Mouse (Mus musculus): ENCODE data around the gene Rec8. TPM values are rescaled to one million over a fixed set of nuclear protein-coding genes. Genes with fewer than 3 reads are reported as not detected.

Rec8 gene
- total and polyA plus RNA-seq, 2 experiments from 2014 or later, result 7.6 to 11.1 TPM

DNA sequence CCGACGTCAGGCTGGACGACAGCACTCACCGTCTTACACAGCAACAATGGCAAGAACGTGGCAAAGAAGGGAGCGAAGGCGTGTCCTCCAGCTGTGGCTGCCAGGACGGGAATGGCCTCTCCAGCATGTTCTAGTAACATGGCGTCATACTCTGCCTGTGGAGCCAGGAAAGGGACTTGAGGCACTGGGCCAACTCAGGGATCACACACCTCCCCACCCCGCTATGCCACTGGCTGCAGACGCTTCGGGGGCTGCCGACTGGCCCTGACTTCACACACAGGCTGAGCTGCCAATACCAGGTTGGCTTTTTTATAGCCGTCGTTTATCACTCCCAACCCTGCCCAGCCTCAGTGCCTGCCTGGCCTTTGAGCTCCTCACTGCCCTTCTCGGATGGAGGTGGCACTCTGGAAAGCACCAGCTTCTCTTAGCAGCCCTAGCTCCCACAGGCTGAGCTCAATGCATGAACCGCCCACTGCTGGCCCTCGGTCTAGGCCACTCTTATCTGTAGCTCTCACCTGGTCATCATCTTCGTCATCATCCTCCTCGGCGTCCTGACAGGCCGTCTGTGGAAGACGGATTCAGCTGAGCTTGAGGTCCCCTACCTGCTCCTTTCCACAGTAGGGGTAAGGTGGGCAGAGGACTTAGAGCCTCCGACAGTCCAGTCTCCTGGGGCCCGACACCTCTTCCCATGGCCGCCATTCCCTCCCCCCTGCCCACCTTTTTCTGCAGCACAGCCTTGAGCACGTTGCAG, 10.4 kb downstream of the Rec8 start:
- WGBS, result 94% methylated on average over 27 of the region's 27 CpGs
- Histone ChIP-seq H3K4me2 (ENCODE audit: low read depth, low read length, poor library complexity, severe bottlenecking) (no peak overlapping the region), H3K27ac (ENCODE audit: low read depth, low read length) (no peak overlapping the region), H3K27me3 (ENCODE audit: insufficient read depth, low read length) (no peaks in the 10 kb centered on the region), H3K9ac (replicated peaks; ENCODE audit: low read length, poor library complexity, severe bottlenecking) (no peak overlapping the region), H3K9me3 (ENCODE audit: low read length) (no peaks in the 10 kb centered on the region), H3K4me1 (ENCODE audit: insufficient read depth, low read length) (no peaks in the 10 kb centered on the region), H3K36me3 (ENCODE audit: insufficient read depth, low read length) (peaks cover 84% of the 10 kb centered on the region), H3K4me3 (ENCODE audit: low read depth, low read length) (no peak overlapping the region)
- TF ChIP-seq CTCF (IDR thresholded peaks at IDR 0.05), result no peak
- DNase-seq (ENCODE audit: low spot score) (no peak), ATAC-seq (ENCODE audit: low FRiP score) (no peak)

DNA sequence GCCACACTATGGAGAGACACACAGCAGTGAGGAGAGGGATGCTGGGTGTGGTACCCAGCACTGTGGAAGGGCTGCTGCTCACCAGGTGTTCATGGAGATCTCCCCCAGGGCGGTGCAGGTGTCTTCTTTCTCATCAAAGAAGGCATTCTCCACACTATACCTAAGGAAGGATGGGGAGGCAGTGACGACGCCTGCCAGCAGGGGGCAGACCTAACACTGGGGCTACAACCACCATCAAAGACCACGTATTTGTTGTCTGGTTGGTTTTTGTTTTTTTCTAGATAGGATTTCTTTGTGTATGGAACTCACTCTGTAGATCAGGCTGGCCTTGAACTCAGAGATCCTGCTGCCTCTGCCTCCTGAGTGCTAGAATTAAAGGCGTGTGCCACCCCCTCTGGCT, 11.5 kb downstream of the Rec8 start:
- peaks cover 89% of the 10 kb centered on the region for H3K36me3 ChIP-seq (ENCODE audit: insufficient read depth, low read length)
- no peaks in the 10 kb centered on the region for H3K27me3 ChIP-seq (ENCODE audit: insufficient read depth, low read length)
- no peaks in the 10 kb centered on the region for H3K9me3 ChIP-seq (ENCODE audit: low read length)
- ATAC-seq (ENCODE audit: low FRiP score) (no peak), DNase-seq (ENCODE audit: low spot score) (no peak)
- H3K4me2 ChIP-seq (ENCODE audit: low read depth, low read length, poor library complexity, severe bottlenecking), result no peak overlapping the region
- H3K4me3 ChIP-seq (ENCODE audit: low read depth, low read length), result no peak overlapping the region
- WGBS, result 55% methylated on average over 5 of the region's 5 CpGs
- H3K4me1 ChIP-seq (ENCODE audit: insufficient read depth, low read length), result no peaks in the 10 kb centered on the region; the same call in 1 of the 2 replicates
- H3K27ac ChIP-seq (ENCODE audit: low read depth, low read length), result no peak overlapping the region
- TF ChIP-seq CTCF (IDR thresholded peaks at IDR 0.05), result peak; percentile 67
- H3K9ac ChIP-seq (replicated peaks; ENCODE audit: low read length, poor library complexity, severe bottlenecking), result no peak overlapping the region

DNA sequence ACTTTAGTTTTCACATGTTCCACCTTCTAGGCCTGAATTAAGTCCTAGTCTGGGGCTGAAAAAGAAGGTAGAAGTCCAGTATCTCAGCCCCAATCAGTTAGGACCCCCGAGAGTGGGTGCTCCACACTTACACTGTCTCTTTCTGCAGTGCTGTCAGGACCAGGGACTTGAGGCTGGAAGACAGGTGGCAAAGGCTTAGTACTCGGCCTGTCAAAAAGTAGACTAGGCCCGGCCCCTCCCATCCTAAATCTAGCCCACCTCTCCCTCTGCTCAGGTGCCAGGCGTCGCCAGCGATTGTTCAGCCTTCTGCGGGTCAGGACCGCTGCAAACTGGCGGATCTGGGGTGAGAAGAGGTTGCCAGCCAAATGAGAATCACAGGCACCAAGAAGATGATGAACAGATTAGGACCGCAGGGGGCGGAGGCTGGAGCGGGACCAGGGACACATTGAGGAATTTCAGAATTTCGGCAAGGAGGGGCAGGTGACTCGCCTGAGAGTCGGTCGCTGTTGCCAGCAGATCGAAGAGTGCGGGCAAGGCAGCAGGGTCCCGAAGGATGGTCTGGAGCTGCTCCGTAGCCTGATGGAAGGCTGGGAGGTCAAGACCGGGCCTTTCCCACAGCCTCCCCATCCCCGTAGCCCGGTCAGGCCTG, 17.2 kb downstream of the Rec8 start:
- peaks cover 56% of the 10 kb centered on the region for H3K36me3 ChIP-seq (ENCODE audit: insufficient read depth, low read length)

DNA sequence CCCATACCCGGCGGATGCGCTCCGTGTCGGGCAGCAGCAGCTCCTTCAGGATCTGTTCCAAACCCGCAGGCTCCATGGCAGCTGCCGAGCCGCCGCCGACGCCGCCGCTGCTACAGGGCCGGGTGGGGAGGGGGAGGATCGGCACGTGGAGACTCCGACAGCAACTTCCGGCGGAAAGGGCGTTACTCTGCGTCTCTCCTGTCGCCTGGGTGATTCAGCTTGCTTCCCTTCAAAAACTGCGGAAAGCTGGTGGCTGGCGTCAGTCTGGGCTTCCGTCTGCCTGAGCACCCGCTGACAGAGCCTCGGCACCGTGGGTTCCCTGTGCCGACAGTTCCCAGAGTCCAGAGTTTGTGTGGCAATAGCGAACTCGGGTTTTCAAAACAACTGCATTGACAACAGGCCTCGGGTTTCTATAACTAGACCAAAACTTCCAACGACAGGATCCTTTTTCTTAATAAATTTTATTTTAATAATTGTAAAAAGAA, 17.7 kb downstream of the Rec8 start, which contains the start of gene Ipo4:
Ipo4 (minus strand) TSS at position 435 of the 485 bp plus-strand sequence.
- H3K4me3 ChIP-seq (ENCODE audit: low read depth, low read length), result peak within 1 kb of the TSS; percentile 71
- ATAC-seq (ENCODE audit: low FRiP score), result peak; percentile 88
- peaks cover 56% of the 10 kb centered on the region for H3K36me3 ChIP-seq (ENCODE audit: insufficient read depth, low read length)
- peak within 1 kb of the TSS; percentile 63 for H3K27ac ChIP-seq (ENCODE audit: low read depth, low read length)
- TF ChIP-seq CTCF (IDR thresholded peaks at IDR 0.05), result no peak
- H3K9ac ChIP-seq (replicated peaks; ENCODE audit: low read length, poor library complexity, severe bottlenecking), result peak within 1 kb of the TSS; percentile 80
- peak; percentile 95 for DNase-seq (ENCODE audit: low spot score)
- 2% methylated on average over 33 of the region's 33 CpGs for WGBS
- H3K4me2 ChIP-seq (ENCODE audit: low read depth, low read length, poor library complexity, severe bottlenecking), result peak within 1 kb of the TSS; percentile 91
- no peaks in the 10 kb centered on the region for H3K27me3 ChIP-seq (ENCODE audit: insufficient read depth, low read length)
- H3K9me3 ChIP-seq (ENCODE audit: low read length), result no peaks in the 10 kb centered on the region
- peaks cover 6% of the 10 kb centered on the region; the same call in 1 of the 2 replicates for H3K4me1 ChIP-seq (ENCODE audit: insufficient read depth, low read length)

More for the DNA sequence above, 17.2 kb downstream of the Rec8 start:
- TF ChIP-seq CTCF (IDR thresholded peaks at IDR 0.05), result no peak
- H3K27me3 ChIP-seq (ENCODE audit: insufficient read depth, low read length), result no peaks in the 10 kb centered on the region
- peak; percentile 37 for DNase-seq (ENCODE audit: low spot score)
- H3K9me3 ChIP-seq (ENCODE audit: low read length), result no peaks in the 10 kb centered on the region
- H3K4me3 ChIP-seq (ENCODE audit: low read depth, low read length), result peak overlapping the region; percentile 71
- WGBS, result 2% methylated on average over 22 of the region's 23 CpGs
- H3K27ac ChIP-seq (ENCODE audit: low read depth, low read length), result peak overlapping the region; percentile 63
- peak overlapping the region; percentile 80 for H3K9ac ChIP-seq (replicated peaks; ENCODE audit: low read length, poor library complexity, severe bottlenecking)
- H3K4me1 ChIP-seq (ENCODE audit: insufficient read depth, low read length), result peaks cover 6% of the 10 kb centered on the region; the same call in 1 of the 2 replicates
- ATAC-seq (ENCODE audit: low FRiP score), result peak; percentile 60
- peak overlapping the region; percentile 91 for H3K4me2 ChIP-seq (ENCODE audit: low read depth, low read length, poor library complexity, severe bottlenecking)

DNA sequence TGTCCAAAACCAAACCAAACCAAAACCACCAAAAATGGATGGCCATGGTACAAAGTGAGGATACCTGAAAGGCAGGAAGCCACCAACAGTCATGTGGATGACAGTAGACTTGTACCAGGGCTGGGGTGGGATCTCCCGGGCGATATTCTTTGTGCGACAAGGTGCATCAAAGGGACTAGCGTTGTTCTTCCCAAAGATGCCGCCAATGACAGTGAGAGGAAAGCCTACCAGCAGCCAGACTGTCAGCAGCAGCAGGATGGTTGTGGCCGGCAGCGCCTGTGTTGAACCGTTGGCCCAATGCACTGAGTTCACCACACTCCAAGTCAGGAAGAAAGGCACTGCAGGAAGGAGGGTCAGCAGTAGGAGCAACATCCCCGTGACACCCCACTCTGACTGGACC, 20.0 kb downstream of the Rec8 start, which contains the start of gene Gm49378:
Gm49378 (minus strand) TSS at position 101 of the 400 bp plus-strand sequence.
- Histone ChIP-seq H3K9me3 (ENCODE audit: low read length) (no peaks in the 10 kb centered on the region), H3K36me3 (ENCODE audit: insufficient read depth, low read length) (peaks cover 42% of the 10 kb centered on the region), H3K27me3 (ENCODE audit: insufficient read depth, low read length) (no peaks in the 10 kb centered on the region), H3K4me2 (ENCODE audit: low read depth, low read length, poor library complexity, severe bottlenecking) (no peak within 1 kb of the TSS), H3K9ac (replicated peaks; ENCODE audit: low read length, poor library complexity, severe bottlenecking) (no peak within 1 kb of the TSS), H3K27ac (ENCODE audit: low read depth, low read length) (no peak within 1 kb of the TSS), H3K4me3 (ENCODE audit: low read depth, low read length) (no peak within 1 kb of the TSS), H3K4me1 (ENCODE audit: insufficient read depth, low read length) (peaks cover 6% of the 10 kb centered on the region; the same call in 1 of the 2 replicates)
- DNase-seq (ENCODE audit: low spot score) (no peak), ATAC-seq (ENCODE audit: low FRiP score) (no peak)
- WGBS, result 95% methylated on average over 9 of the region's 9 CpGs
- no peak for TF ChIP-seq CTCF (IDR thresholded peaks at IDR 0.05)
